Mouse (Mus musculus): ENCODE results near the gene Fkbp1a.

The Fkbp1a gene

GRCm38 (mm10) chr2:151546571-151546970 is 4.3 kb downstream of the Fkbp1a start:
- no peak for DNase-seq (ENCODE audit: low spot score in 2 of 2)

GRCm38 (mm10) chr2:151549615-151550121 is 7.4 kb downstream of the Fkbp1a start:
- DNase-seq (ENCODE audit: low spot score in 2 of 2), result no peak

DNA sequence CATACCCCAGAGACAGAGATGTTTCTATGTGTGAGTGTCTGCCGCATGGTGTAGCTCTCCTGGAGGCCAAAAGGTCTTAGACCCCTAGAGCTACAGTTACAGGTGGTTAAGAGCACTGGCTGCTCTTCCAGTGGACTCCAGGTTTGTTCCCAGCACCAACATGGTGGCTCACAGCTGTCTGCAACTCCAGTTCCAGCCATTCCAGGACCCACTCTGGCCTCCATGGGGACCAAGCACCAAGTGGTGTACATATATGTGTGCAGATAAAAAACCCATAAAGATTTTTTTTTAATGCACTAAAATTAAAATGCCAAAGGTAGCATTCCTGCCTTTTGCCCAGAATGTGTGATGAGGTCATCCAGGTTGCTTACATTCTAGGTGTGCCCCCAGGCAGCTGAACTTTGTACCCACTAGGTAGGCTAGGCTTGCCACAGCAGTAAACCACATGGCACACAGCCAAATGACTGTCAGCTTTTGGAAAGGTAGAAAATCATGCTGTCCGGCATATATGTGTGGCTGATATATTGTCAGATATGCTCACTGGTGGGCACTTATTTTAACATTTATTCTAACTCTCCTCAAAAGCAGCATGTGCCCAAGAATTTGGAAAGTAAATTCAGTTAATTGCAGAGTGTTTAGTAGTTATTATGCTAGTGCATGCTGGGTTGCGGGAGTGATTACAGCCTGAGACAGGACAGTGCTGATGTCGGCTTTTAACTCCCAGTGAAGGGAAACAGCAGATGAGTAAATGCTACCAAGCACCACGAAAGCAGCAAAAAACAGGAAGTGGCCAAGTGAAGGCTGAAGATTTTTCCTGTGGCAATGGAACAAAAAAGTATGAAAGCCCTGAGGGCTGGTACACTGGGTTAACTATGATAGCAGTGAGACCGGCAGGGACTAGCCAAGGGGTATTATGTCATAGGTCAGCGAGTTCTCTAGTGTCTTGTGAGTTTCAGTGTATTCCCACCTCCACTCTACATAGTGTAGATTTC is 20.9 kb downstream of the Fkbp1a start:
- DNase-seq (ENCODE audit: low spot score in 2 of 2), result no peak

- no peak for DNase-seq (ENCODE audit: low spot score in 2 of 2)
Observed at GRCm38 (mm10) chr2:151564006-151564405, 21.7 kb downstream of the Fkbp1a start.

GRCm38 (mm10) chr2:151564986-151565385 is 22.7 kb downstream of the Fkbp1a start:
- no peak for DNase-seq (ENCODE audit: low spot score in 2 of 2)

DNA sequence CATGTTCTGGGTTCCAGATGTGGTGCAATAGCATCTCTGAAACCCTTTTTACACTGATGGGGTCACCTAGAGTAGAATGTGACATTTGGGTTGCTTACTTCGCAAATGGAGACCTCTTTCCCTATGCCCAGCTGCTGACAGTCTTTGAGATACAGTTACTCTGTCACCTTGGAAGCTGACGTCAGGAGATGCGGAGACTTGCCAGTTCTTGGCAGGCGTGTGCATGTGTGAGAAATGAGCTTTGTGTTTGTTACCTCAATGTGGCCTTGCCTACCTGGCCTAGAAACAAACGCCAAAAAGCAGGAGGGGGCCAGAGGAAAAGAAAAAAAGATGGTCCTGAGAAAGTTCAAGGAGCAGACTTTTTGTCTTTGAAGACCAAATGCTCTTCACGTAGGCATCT is 24.6 kb downstream of the Fkbp1a start:
- DNase-seq (ENCODE audit: low spot score in 2 of 2), result no peak

- no peak for DNase-seq (ENCODE audit: low spot score in 2 of 2)
Observed at GRCm38 (mm10) chr2:151569452-151569851, 27.2 kb downstream of the Fkbp1a start.

GRCm38 (mm10) chr2:151571873-151572700 is 29.8 kb downstream of the Fkbp1a start, which contains the start of gene Sdcbp2:
Gene Sdcbp2 (plus strand): TSS chr2:151572622.
- no peak for DNase-seq (ENCODE audit: low spot score in 2 of 2)

- DNase-seq (ENCODE audit: low spot score in 2 of 2), result no peak
Observed at GRCm38 (mm10) chr2:151573667-151574066, 31.4 kb downstream of the Fkbp1a start.

DNA sequence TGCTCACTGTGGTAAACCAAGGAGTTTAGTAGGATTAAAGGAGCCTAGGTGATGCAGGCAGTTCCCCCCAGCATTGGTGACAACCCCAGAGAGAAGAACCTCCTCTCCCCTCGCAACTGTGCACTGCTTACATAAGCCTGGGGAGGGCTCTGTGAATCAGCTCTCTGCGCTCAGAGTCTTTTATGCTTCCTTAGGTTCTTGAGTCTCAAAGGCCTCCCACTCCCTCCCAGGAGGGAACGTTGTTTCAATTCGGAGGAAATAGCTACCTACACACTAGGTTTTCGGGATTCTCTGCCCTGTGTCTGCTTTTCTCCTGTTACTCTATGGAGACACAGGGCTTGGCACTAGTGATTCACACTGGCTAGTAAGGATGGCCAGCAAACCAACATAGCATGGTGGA is 32.3 kb downstream of the Fkbp1a start:
- peak in 1 of 2 experiments; percentile 52 for DNase-seq (ENCODE audit: low spot score in 2 of 2)

DNA sequence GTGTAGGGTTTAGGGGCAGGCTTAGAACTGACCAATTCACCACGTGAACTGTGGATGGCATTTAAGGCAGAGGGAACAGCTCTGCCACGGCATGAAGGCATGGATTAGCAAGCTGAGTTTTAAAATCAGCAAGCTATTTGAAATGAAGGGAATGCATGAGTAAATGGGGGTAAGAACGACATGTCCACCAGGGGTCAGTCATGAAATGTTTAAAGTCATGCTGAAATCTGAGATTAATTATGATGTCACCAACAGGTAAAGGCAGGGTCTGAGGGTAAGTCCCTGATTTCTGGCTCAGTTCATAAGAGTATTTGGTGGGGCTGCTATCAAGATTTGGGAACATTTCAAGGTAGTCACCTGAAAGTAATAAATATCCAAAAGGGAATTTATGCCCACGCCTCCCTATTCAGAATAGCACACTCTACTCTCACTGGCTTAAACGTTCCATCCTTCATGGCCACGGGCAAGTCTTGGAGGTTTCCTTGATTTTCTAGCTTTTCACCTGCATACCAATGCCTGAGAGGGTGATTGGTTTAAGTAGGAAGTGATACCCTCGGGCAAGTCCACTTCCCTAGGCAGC is 32.9 kb downstream of the Fkbp1a start:
- no peak for DNase-seq (ENCODE audit: low spot score in 2 of 2)

- peak; percentile 81 to 86 for DNase-seq (ENCODE audit: low spot score in 2 of 2)
Observed at GRCm38 (mm10) chr2:151575699-151576389, 33.6 kb downstream of the Fkbp1a start.

DNA sequence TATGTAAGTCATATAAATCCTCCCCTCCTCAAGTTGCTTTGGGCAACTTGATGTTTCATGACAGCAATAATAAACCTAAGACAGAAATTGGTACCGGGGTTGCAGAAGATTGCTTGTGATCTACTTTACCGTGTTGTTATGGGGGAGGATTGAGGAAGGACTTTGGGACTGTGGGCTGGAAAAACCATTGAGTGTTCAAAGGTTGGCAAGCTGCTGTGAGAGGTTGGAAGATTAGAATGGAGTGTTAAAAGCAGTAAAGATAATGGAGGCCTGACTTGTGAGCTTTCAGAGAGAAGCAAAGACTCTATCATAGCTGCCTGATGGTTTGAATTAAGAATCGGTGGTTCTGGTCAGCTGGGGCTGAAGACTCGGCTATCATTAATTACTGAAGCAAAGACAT is 36.9 kb downstream of the Fkbp1a start:
- no peak for DNase-seq (ENCODE audit: low spot score in 2 of 2)

DNA sequence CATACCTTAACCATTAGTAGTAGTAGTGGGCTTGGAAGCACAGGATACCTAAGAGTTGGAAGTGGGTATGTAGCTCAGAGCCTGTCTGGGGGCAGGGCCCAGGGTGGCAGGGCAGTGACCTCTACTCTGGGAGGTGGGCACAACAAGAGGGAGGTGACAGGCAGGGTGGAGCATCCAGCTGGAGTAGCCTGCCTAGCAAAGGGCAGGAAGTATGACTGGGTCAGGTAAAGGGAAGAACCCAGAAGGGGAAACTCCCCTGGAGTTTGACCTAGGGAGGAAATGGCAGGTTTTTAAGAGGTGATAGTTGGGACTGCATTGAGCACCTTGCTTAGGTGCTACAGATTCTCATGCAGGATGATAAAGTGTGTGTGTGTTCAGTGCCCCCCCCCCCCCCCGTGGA is 38.7 kb downstream of the Fkbp1a start:
- DNase-seq (ENCODE audit: low spot score in 2 of 2), result no peak

DNA sequence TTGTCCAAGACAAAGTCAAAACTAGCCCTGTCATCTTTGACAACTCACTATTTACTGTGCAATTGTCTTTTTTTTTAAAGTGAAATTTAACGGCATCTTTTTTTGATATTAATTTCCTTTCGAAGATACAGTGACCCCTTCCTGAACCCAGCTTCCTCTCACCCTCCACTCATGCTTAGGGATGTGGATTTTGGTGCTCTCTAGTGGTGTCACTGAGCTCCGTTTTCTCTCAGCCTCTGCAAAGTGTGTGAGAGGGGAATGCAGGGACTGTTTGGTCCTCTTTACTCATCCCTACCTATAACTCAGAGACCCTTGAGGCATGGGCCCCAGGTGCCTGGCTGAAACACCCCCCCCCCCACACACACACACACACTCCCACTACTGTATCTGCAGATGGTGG is 43.7 kb downstream of the Fkbp1a start:
- no peak for DNase-seq (ENCODE audit: low spot score in 2 of 2)

- no peak for DNase-seq (ENCODE audit: low spot score in 2 of 2)
Observed at GRCm38 (mm10) chr2:151586807-151587206, 44.5 kb downstream of the Fkbp1a start.

DNA sequence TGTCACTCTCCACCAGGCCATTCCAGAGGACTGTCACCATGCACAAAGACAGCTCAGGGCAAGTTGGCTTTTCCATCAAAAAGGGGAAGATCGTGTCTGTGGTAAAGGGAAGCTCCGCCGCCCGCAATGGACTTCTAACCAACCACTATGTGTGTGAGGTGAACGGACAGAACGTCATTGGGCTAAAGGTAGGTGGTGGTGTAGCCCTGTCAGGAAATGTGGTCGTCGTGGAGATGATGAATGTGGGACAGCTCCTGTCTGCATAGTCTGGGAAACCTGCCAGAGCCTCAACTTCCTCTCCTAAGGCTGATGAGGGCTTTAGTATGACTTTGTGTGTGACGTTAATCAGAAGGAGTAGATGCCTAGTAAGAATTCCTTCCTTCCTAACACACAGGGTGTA is 45.0 kb downstream of the Fkbp1a start:
- DNase-seq (ENCODE audit: low spot score in 2 of 2), result no peak

DNA sequence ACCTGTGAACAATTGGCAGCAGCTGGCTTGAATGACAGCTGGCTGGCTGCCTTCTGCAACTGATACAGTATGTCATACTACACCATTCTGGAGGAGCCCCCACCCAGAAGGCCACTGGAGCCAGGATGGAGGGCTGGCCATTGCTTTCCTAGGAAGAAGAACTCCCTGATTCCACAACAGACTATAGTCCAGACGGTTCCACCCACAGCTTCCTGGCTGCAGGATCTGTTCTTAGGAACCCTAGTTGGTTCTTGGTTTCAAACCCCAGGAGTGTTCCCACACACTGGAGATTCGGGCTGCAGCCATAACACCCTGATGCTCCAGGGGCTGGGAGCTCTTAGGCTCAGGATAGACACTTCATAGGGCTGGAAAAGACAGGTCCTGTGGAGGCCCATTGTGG is 55.8 kb downstream of the Fkbp1a start:
- no peak for DNase-seq (ENCODE audit: low spot score in 2 of 2)

GRCm38 (mm10) chr2:151602106-151602505 is 59.8 kb downstream of the Fkbp1a start:
- DNase-seq (ENCODE audit: low spot score in 2 of 2), result no peak

- DNase-seq (ENCODE audit: low spot score in 2 of 2), result no peak
Observed at GRCm38 (mm10) chr2:151603630-151604029, 61.3 kb downstream of the Fkbp1a start.

DNA sequence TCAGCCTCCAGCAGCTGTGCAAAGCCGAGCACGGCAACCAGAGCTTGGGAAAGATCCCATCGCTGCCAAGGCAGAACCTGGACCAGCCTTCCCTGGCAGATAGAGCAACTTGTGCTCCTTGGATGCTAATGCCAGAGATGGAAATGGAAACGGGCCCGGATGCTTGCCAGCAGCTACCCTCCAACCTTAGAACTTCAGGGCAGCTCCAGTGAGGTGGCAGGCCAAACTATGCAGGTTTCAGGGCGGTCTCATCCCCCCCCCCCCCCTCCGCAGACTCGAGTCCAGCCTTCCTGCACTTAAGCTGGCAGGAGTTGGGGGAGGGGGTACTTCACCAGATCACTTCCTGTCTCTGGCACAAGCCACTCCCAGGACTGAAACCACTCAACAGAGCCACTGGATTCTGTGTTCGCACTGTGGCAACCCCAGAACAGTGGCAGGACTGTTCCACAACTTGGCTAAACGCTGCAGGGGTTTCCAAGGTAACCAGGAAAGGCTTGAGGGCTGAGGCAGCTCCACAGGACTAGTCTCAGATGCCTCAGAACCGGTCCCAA is 63.2 kb downstream of the Fkbp1a start:
- peak; percentile 43 to 59 for DNase-seq (ENCODE audit: low spot score in 2 of 2)

All from frontal cortex, postnatal 25 days (tissue).